Mouse (Mus musculus) left cerebral cortex, postnatal 4 days (tissue): ENCODE measurements around the gene Gm49369. TPM values are rescaled to one million over a fixed set of nuclear protein-coding genes. Genes with fewer than 3 reads are reported as not detected.

Experiments
- DNase-seq: peaks from one replicate; pipeline ENCODE4 v3.0.0-alpha.2; 2022
- intact Hi-C: fragments of 180-260 bp; cut with DNase I; formaldehyde crosslinking; loops from one replicate; pipeline ENCODE4 v1.15.1; 2025
- total RNA-seq, 2 experiments: library from RNA; stranded (reverse); gene quantifications; 2 replicates each; pipeline ENCODE4 v1.2.3; 2021

The Gm49369 gene
- total RNA-seq, 2 experiments from 2014 or later: 5.0 TPM; not detected in 1

- DNase-seq: no peak
- intact Hi-C loops: no loop called here
These were observed 12.1 kb upstream of the Gm49369 start for GRCm38 (mm10) chr7:142394261-142395190.

GRCm38 (mm10) chr7:142393191-142393590 lies 10.7 kb upstream of the Gm49369 start:
- DNase-seq: no peak
- intact Hi-C loops: no loop called here

- intact Hi-C loops: no loop called here
These were observed 9.1 kb upstream of the Gm49369 start for GRCm38 (mm10) chr7:142391609-142392008.

GRCm38 (mm10) chr7:142391108-142391507 lies 8.6 kb upstream of the Gm49369 start:
- no peak for DNase-seq
- intact Hi-C loops: no loop called here

More at GRCm38 (mm10) chr7:142391609-142392008, 9.1 kb upstream of the Gm49369 start:
- DNase-seq: no peak

GRCm38 (mm10) chr7:142389961-142390650 lies 7.6 kb upstream of the Gm49369 start:
- intact Hi-C loops: no loop called here
- DNase-seq: no peak

- DNase-seq: no peak
- intact Hi-C loops: no loop called here
These were observed 6.3 kb upstream of the Gm49369 start for GRCm38 (mm10) chr7:142388740-142389139.

- intact Hi-C loops: no loop called here
- no peak for DNase-seq
These were observed 5.7 kb upstream of the Gm49369 start for GRCm38 (mm10) chr7:142388198-142388597.

GRCm38 (mm10) chr7:142387419-142388148 lies 5.1 kb upstream of the Gm49369 start, which contains the start of gene Ctsd:
TSS of gene Ctsd (minus strand) at chr7:142388038.
- intact Hi-C loops: no loop called here
- peak; percentile 99 for DNase-seq

- no peak for DNase-seq
- intact Hi-C loops: no loop called here
These were observed 4.2 kb upstream of the Gm49369 start for GRCm38 (mm10) chr7:142386621-142387201.

- intact Hi-C loops: no loop called here
These were observed 3.4 kb upstream of the Gm49369 start for GRCm38 (mm10) chr7:142385742-142386403.

GRCm38 (mm10) chr7:142384306-142384705 lies 1.8 kb upstream of the Gm49369 start:
- intact Hi-C loops: no loop called here
- no peak for DNase-seq

More at GRCm38 (mm10) chr7:142385742-142386403, 3.4 kb upstream of the Gm49369 start:
- DNase-seq: no peak

- intact Hi-C loops: no loop called here
- no peak for DNase-seq
These were observed 1.3 kb downstream of the Gm49369 start for GRCm38 (mm10) chr7:142381175-142381574.

- intact Hi-C loops: no loop called here
- DNase-seq: no peak
These were observed 3.3 kb downstream of the Gm49369 start for GRCm38 (mm10) chr7:142379186-142379585.

- intact Hi-C loops: no loop called here
These were observed 5.1 kb downstream of the Gm49369 start for GRCm38 (mm10) chr7:142377233-142377925.

GRCm38 (mm10) chr7:142376096-142376495 lies 6.4 kb downstream of the Gm49369 start:
- DNase-seq: no peak
- intact Hi-C loops: no loop called here

More at GRCm38 (mm10) chr7:142377233-142377925, 5.1 kb downstream of the Gm49369 start:
- no peak for DNase-seq

- DNase-seq: peak; percentile 53
These were observed 7.2 kb downstream of the Gm49369 start for GRCm38 (mm10) chr7:142375261-142375724.

GRCm38 (mm10) chr7:142374413-142375015 lies 8.0 kb downstream of the Gm49369 start:
- intact Hi-C loops: no loop called here
- DNase-seq: no peak

More at GRCm38 (mm10) chr7:142375261-142375724, 7.2 kb downstream of the Gm49369 start:
- intact Hi-C loops: no loop called here

- intact Hi-C loops: no loop called here
- no peak for DNase-seq
These were observed 8.6 kb downstream of the Gm49369 start, which contains the start of gene Ifitm10 for GRCm38 (mm10) chr7:142373641-142374412. TSS of gene Ifitm10 (minus strand) at chr7:142373753.
